Mouse (Mus musculus): Measurements from ENCODE around the gene 4921511M17Rik. TPM values are rescaled to one million over a fixed set of nuclear protein-coding genes. Genes with fewer than 3 reads are reported as not detected.
"Not testable (repeated sequence)": the region's sequence is repeated elsewhere in the genome, so short reads cannot be mapped to it uniquely, and the experiment has no call there.

Gene 4921511M17Rik
- not detected in 2 replicates for polyA plus RNA-seq (2016; fragmentation: Nextera tagmentation; extraction: Ambion mirVana)

DNA sequence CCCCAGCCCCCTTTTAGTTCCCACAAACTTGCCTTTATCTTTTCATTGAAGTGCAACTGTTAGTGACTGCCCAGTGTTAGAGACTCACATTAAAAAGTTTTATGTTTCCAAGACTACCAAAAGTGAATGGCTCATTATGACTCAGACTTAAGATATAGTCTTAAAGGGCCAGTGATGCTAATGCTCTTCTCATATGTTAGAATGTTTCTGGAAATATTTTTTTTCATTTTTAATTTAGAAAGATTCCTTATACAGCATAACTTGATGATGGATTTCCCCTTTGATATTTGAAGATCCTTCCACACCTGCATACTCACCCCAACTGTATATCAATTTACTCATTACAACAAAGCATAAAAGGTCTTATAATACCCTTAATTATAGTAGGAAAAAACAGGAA lies at the start of gene 4921511M17Rik:
TSS of gene 4921511M17Rik (minus strand) at position 101 of the 400 bp plus-strand sequence.
- H3K4me1 ChIP-seq; H3K9ac ChIP-seq; H3K4me3 ChIP-seq; H3K4me2 ChIP-seq (replicated peaks); ATAC-seq (ENCODE audit: low FRiP score, low read depth); H3K9me3 ChIP-seq; H3K27ac ChIP-seq; H3K36me3 ChIP-seq; H3K27me3 ChIP-seq (replicated peaks): not testable (repeated sequence)

DNA sequence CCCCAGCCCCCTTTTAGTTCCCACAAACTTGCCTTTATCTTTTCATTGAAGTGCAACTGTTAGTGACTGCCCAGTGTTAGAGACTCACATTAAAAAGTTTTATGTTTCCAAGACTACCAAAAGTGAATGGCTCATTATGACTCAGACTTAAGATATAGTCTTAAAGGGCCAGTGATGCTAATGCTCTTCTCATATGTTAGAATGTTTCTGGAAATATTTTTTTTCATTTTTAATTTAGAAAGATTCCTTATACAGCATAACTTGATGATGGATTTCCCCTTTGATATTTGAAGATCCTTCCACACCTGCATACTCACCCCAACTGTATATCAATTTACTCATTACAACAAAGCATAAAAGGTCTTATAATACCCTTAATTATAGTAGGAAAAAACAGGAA lies 21.3 kb upstream of the 4921511M17Rik start, which contains the start of gene Gm10057:
TSS of gene Gm10057 (minus strand) at position 101 of the 400 bp plus-strand sequence.
- not testable (repeated sequence) for H3K27me3 ChIP-seq (replicated peaks); H3K36me3 ChIP-seq; H3K9ac ChIP-seq; H3K4me3 ChIP-seq; H3K9me3 ChIP-seq; H3K27ac ChIP-seq; H3K4me1 ChIP-seq; ATAC-seq (ENCODE audit: low FRiP score, low read depth); H3K4me2 ChIP-seq (replicated peaks)

DNA sequence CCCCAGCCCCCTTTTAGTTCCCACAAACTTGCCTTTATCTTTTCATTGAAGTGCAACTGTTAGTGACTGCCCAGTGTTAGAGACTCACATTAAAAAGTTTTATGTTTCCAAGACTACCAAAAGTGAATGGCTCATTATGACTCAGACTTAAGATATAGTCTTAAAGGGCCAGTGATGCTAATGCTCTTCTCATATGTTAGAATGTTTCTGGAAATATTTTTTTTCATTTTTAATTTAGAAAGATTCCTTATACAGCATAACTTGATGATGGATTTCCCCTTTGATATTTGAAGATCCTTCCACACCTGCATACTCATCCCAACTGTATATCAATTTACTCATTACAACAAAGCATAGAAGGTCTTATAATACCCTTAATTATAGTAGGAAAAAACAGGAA lies 21.1 kb downstream of the 4921511M17Rik start, which contains the start of gene Samt1:
TSS of gene Samt1 (minus strand) at position 101 of the 400 bp plus-strand sequence.
- not testable (repeated sequence) for H3K9me3 ChIP-seq; H3K4me2 ChIP-seq (replicated peaks); ATAC-seq (ENCODE audit: low FRiP score, low read depth); H3K36me3 ChIP-seq; H3K9ac ChIP-seq; H3K4me1 ChIP-seq; H3K27ac ChIP-seq; H3K4me3 ChIP-seq; H3K27me3 ChIP-seq (replicated peaks)

DNA sequence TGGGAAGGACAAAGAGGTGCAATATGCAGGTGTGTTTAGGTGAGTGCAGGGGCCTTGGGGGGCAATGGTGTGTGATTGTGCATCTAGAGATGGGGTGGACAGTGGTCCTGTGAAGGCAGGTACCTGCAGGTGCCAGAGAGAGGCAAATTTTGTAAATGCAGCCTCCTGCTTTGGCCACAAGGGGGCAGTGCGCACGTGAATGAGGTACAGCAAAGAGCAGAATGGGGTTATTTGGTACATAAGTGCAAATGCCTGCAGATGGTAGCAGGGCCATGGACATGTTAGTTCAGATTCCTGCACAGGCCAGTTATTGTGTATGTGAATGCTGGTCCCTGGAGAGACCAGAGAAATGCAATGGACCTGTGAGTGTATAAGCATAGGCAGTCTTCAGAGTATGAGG lies 56.7 kb downstream of the 4921511M17Rik start:
- not testable (repeated sequence) for H3K4me3 ChIP-seq; H3K36me3 ChIP-seq; H3K9me3 ChIP-seq; H3K27me3 ChIP-seq (replicated peaks); H3K9ac ChIP-seq; H3K4me1 ChIP-seq; H3K4me2 ChIP-seq (replicated peaks); H3K27ac ChIP-seq
- ATAC-seq (ENCODE audit: low FRiP score, low read depth): peak; percentile 27; the same call in 1 of the 2 replicates
- no CpG with 5 or more reads among the region's 2 CpGs for WGBS

DNA sequence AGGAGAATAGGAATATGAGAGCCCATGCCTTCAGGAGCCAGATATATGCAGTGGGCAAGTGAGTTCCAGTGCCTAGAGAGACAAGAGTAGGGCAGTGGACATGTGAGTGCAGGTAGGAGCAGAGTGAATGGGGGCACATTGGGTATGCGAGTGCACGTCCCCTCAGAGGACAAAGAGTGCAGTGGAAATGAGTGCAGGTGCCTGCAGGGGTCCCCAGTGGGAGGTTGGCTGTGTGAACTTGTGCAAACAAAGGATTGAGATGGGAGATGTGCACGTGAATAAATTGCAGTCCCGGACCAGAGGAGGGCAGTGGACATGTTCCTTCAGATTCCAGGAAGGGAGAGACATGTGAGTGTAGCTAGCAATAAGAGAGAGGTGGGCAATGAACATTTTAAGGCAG lies 57.2 kb downstream of the 4921511M17Rik start:
- H3K27ac ChIP-seq; H3K4me1 ChIP-seq; H3K9ac ChIP-seq; H3K4me2 ChIP-seq (replicated peaks); H3K4me3 ChIP-seq; H3K9me3 ChIP-seq; ATAC-seq (ENCODE audit: low FRiP score, low read depth); H3K27me3 ChIP-seq (replicated peaks); H3K36me3 ChIP-seq: not testable (repeated sequence)
- WGBS: 15% methylated on average over 4 of the region's 4 CpGs

DNA sequence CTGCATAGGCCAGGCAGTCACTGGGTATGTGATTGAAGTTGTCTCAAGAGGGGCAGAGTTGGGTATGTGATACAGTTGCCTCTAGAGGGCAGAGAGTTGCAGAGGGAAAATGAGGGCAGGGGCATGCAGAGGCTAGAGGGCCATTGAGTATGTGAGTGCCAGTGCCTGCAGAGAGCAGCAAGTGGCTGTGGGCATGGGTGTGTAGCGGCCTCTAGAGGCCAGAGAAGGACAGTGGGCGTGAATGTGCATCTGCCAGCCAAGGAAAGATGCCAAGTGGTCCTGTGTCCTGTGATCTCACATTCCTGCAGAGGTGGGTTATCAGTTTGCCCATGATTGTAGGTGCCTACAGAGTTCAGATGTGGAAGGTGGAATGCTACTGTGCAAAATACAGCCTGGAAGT lies 59.2 kb downstream of the 4921511M17Rik start:
- no peak for ATAC-seq (ENCODE audit: low FRiP score, low read depth)
- WGBS: 20% methylated on average over 2 of the region's 2 CpGs
- Histone ChIP-seq H3K4me1 (no peaks in the 10 kb centered on the region), H3K27ac (no peak overlapping the region), H3K27me3 (replicated peaks) (no peaks in the 10 kb centered on the region), H3K36me3 (no peaks in the 10 kb centered on the region), H3K4me3 (no peak overlapping the region), H3K9me3 (no peaks in the 10 kb centered on the region), H3K9ac (no peak overlapping the region), H3K4me2 (replicated peaks) (no peak overlapping the region)

Other genes starting within 250 kb of the 4921511M17Rik start
- 14.3 and 14.7 TPM in 2 replicates for gene Spin2c, start 201.6 kb downstream of the 4921511M17Rik start, polyA plus RNA-seq (2016; fragmentation: Nextera tagmentation; extraction: Ambion mirVana)
- gene Samt1, start 21.2 kb downstream of the 4921511M17Rik start, polyA plus RNA-seq (2016; fragmentation: Nextera tagmentation; extraction: Ambion mirVana): not detected in 2 replicates
- not detected in 2 replicates for gene Gm10057, start 21.2 kb upstream of the 4921511M17Rik start, polyA plus RNA-seq (2016; fragmentation: Nextera tagmentation; extraction: Ambion mirVana)
- gene Gm15140, start 86.9 kb upstream of the 4921511M17Rik start, polyA plus RNA-seq (2016; fragmentation: Nextera tagmentation; extraction: Ambion mirVana): not detected in 2 replicates